Mouse (Mus musculus): ENCODE measurements around the gene Ceacam19. TPM values are rescaled to one million over a fixed set of nuclear protein-coding genes. Genes with fewer than 3 reads are reported as not detected.
A peak's percentile ranks its signal among the peaks of the same experiment; 100 is the strongest.
"Not testable (repeated sequence)": the region's sequence is repeated elsewhere in the genome, so short reads cannot be mapped to it uniquely, and the experiment has no call there.

The Ceacam19 gene
- not detected for total RNA-seq (2021)
- long read RNA-seq, experiment 1, result 0 reads
- long read RNA-seq, experiment 2, result 0 reads

- no peak for DNase-seq
These were observed at the start of gene Ceacam19 for GRCm38 (mm10) chr7:19887849-19888248. Ceacam19 (minus strand) TSS chr7:19887965.

GRCm38 (mm10) chr7:19937229-19937821 lies 49.6 kb upstream of the Ceacam19 start:
- no peak for DNase-seq

GRCm38 (mm10) chr7:19935961-19936360 lies 48.2 kb upstream of the Ceacam19 start:
- no peak for DNase-seq

- no peak for DNase-seq
These were observed 47.5 kb upstream of the Ceacam19 start for GRCm38 (mm10) chr7:19935171-19935751.

- DNase-seq, result peak; percentile 71
These were observed 45.4 kb upstream of the Ceacam19 start for GRCm38 (mm10) chr7:19932877-19933809.

- DNase-seq, result no peak
These were observed 44.5 kb upstream of the Ceacam19 start for GRCm38 (mm10) chr7:19932133-19932876.

GRCm38 (mm10) chr7:19930481-19930880 lies 42.7 kb upstream of the Ceacam19 start:
- not testable (repeated sequence) for DNase-seq

- no peak for DNase-seq
These were observed 40.7 kb upstream of the Ceacam19 start for GRCm38 (mm10) chr7:19928486-19928885.

- DNase-seq, result no peak
These were observed 39.2 kb upstream of the Ceacam19 start for GRCm38 (mm10) chr7:19926849-19927480.

GRCm38 (mm10) chr7:19925376-19925775 lies 37.6 kb upstream of the Ceacam19 start:
- no peak for DNase-seq

GRCm38 (mm10) chr7:19923797-19924196 lies 36.0 kb upstream of the Ceacam19 start:
- DNase-seq, result no peak

GRCm38 (mm10) chr7:19923354-19923753 lies 35.6 kb upstream of the Ceacam19 start:
- no peak for DNase-seq

GRCm38 (mm10) chr7:19920506-19921261 lies 32.9 kb upstream of the Ceacam19 start, which contains the start of gene Pvr:
Pvr (minus strand) TSS chr7:19921160.
- DNase-seq, result peak; percentile 59

- DNase-seq, result no peak
These were observed 32.4 kb upstream of the Ceacam19 start for GRCm38 (mm10) chr7:19920166-19920505.

GRCm38 (mm10) chr7:19914558-19914957 lies 26.8 kb upstream of the Ceacam19 start:
- no peak for DNase-seq

GRCm38 (mm10) chr7:19911695-19912524 lies 24.1 kb upstream of the Ceacam19 start:
- no peak for DNase-seq

GRCm38 (mm10) chr7:19911292-19911658 lies 23.5 kb upstream of the Ceacam19 start:
- no peak for DNase-seq

- DNase-seq, result peak; percentile 90
These were observed 22.9 kb upstream of the Ceacam19 start for GRCm38 (mm10) chr7:19910421-19911291.

- peak; percentile 65 for DNase-seq
These were observed 2.1 kb upstream of the Ceacam19 start for GRCm38 (mm10) chr7:19889881-19890280.
